Mouse (Mus musculus): Measurements from ENCODE around the gene Prickle2. TPM values are rescaled to one million over a fixed set of nuclear protein-coding genes. Genes with fewer than 3 reads are reported as not detected.

The Prickle2 gene
- polyA plus RNA-seq, 1 experiment from 2014 or later, result 7.7 TPM

DNA sequence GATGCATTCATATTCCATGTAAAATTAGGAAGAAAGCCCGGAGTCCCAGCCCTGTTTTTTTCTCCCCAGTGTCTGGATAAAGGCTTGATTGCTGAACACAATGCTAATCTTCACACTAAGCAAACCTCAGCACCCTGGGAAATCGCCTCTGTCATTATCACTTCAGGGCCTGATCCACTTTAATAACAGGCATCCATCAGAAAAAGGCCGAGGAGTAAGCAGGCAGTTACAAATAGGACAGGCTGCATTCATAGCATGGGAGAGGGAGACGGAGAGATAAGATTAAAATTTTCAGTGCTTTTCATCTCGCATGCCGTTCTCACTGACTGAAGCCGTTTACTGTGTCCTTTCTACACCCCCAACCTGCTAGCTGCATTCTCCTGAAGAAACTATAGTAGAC, 135.9 kb downstream of the Prickle2 start:
- no peak overlapping the region for H3K4me3 ChIP-seq (replicated peaks)
- no peaks in the 10 kb centered on the region for H3K36me3 ChIP-seq
- H3K27me3 ChIP-seq (replicated peaks), result no peaks in the 10 kb centered on the region
- H3K9me3 ChIP-seq, result no peaks in the 10 kb centered on the region
- 55% methylated on average over 7 of the region's 7 CpGs for WGBS
- H3K4me1 ChIP-seq, result 0 out of 2 replicates have a peak, but pooled peaks cover 3% of the 10 kb centered on the region
- no peak for ATAC-seq (ENCODE audit: insufficient read depth, low FRiP score, low read depth)
- no peak overlapping the region for H3K27ac ChIP-seq
- H3K9ac ChIP-seq, result no peak overlapping the region
- H3K4me2 ChIP-seq, result no peak overlapping the region

DNA sequence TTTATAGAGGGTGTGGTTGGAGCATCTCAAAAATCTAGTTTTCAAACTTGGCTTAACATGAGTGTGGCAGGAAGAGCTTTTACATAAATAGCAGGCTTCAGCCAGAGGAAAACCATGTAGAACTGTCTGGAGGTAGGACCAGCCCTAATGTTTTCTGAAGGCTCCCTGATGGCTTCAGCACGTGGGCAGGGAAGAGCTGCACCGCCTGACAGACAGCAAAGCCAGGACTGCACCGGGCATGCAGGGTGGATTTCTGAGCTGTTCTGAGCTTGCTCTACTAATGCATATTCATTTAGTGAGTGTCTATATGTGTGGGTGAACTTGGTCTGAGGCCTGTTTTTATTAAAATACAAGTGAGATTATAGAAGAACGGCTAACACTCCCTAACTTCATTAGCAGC, 136.7 kb downstream of the Prickle2 start:
- Histone ChIP-seq H3K36me3 (no peaks in the 10 kb centered on the region), H3K4me1 (0 out of 2 replicates have a peak, but pooled peaks cover 3% of the 10 kb centered on the region), H3K27me3 (replicated peaks) (no peaks in the 10 kb centered on the region), H3K4me3 (replicated peaks) (no peak overlapping the region), H3K9ac (no peak overlapping the region), H3K27ac (no peak overlapping the region), H3K9me3 (no peaks in the 10 kb centered on the region), H3K4me2 (no peak overlapping the region)
- WGBS, result 76% methylated on average over 4 of the region's 4 CpGs
- ATAC-seq (ENCODE audit: insufficient read depth, low FRiP score, low read depth), result no peak

DNA sequence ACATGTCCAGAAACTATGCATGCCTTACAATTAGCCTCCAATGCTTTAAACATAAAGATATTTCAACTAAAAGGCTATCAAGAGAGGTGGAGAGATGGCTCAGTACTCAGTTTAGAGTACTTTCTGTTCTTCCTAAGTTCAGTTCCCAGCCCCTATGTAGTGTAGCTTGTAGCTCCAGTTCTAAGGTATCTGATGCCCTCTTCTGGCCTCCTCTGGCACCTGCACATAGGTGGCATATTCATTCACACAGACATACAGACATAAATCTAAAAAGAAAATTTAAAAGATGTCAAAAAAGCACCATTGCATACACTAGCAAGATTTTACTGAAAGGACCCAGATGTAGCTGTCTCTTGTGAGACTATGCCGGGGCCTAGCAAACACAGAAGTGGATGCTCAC, 146.7 kb downstream of the Prickle2 start:
- no peak overlapping the region for H3K4me2 ChIP-seq
- no peak overlapping the region for H3K27ac ChIP-seq
- H3K9ac ChIP-seq, result no peak overlapping the region
- H3K9me3 ChIP-seq, result no peaks in the 10 kb centered on the region
- no peaks in the 10 kb centered on the region for H3K36me3 ChIP-seq
- H3K4me3 ChIP-seq (replicated peaks), result no peak overlapping the region
- no peaks in the 10 kb centered on the region for H3K27me3 ChIP-seq (replicated peaks)
- ATAC-seq (ENCODE audit: insufficient read depth, low FRiP score, low read depth), result no peak
- WGBS, result 83% methylated on average over 1 of the region's 1 CpGs
- H3K4me1 ChIP-seq, result no peaks in the 10 kb centered on the region

DNA sequence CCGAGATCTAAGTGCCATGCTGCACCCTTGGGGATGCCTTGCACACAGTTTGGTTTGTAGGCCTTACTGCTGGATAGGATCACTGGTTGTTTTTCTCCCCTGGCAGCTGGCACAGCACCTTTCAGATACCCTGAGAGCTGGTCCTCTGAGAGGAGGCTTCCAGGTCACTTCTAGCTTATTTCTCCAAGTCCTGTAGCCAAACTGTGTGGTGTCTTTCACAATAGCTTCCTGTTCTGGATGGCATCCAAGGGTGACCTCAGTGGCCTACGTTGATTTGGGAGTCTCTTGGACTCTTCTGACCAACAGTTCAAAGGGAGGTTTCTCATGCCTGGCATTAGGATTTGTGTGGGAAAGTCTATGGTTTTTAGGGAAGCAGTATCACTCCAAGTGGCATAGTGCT, 150.3 kb downstream of the Prickle2 start:
- Histone ChIP-seq H3K9ac (no peak overlapping the region), H3K4me3 (replicated peaks) (no peak overlapping the region), H3K27ac (no peak overlapping the region), H3K9me3 (no peaks in the 10 kb centered on the region), H3K4me2 (no peak overlapping the region), H3K4me1 (no peaks in the 10 kb centered on the region), H3K27me3 (replicated peaks) (no peaks in the 10 kb centered on the region), H3K36me3 (no peaks in the 10 kb centered on the region)
- ATAC-seq (ENCODE audit: insufficient read depth, low FRiP score, low read depth), result no peak
- WGBS, result 63% methylated on average over 2 of the region's 2 CpGs

DNA sequence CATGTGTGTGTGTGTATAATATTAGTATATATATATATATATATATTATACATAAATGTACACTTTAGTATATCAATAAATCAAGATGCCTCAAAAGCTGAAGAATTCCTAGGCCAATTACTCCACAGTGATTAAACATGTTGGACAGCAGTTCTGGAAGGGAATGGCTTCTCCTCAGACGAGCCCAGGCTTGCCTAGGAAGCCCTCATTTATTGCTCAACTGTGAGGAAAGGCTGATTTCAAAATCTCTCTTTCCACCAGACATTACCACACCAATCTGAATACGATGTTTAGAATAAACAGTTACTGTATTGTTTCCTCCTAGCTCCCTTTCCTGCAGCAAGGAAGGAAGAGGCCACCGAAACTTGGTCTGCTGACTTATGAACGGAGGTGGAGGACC, 152.9 kb downstream of the Prickle2 start:
- Histone ChIP-seq H3K27ac (no peak overlapping the region), H3K4me1 (no peaks in the 10 kb centered on the region), H3K9me3 (no peaks in the 10 kb centered on the region), H3K4me3 (replicated peaks) (no peak overlapping the region), H3K9ac (no peak overlapping the region), H3K4me2 (no peak overlapping the region), H3K36me3 (no peaks in the 10 kb centered on the region), H3K27me3 (replicated peaks) (no peaks in the 10 kb centered on the region)
- 62% methylated on average over 4 of the region's 4 CpGs for WGBS
- ATAC-seq (ENCODE audit: insufficient read depth, low FRiP score, low read depth), result no peak

DNA sequence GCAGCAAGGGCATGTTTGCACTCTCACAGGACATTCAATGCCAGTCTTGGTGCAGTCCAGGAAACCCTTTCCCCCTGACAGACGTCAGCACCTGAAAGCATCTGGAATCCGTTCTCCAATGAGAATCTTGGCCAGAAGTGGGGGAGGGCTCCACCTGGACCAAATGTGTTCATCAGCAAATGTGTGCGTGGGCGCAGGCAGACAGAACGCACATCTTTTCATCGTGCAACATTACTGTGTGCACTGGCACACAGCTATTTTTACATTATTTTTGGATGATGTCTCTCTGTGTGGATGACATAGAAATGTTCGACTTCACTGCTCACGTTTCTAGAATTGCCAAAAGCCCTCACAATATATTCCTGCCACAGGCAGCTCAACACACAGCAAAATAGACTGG, 156.7 kb downstream of the Prickle2 start:
- Histone ChIP-seq H3K4me1 (no peaks in the 10 kb centered on the region), H3K36me3 (no peaks in the 10 kb centered on the region), H3K4me3 (replicated peaks) (no peak overlapping the region), H3K9ac (no peak overlapping the region), H3K27ac (no peak overlapping the region), H3K4me2 (no peak overlapping the region), H3K27me3 (replicated peaks) (no peaks in the 10 kb centered on the region), H3K9me3 (no peaks in the 10 kb centered on the region)
- no peak for ATAC-seq (ENCODE audit: insufficient read depth, low FRiP score, low read depth)
- 82% methylated on average over 8 of the region's 8 CpGs for WGBS

DNA sequence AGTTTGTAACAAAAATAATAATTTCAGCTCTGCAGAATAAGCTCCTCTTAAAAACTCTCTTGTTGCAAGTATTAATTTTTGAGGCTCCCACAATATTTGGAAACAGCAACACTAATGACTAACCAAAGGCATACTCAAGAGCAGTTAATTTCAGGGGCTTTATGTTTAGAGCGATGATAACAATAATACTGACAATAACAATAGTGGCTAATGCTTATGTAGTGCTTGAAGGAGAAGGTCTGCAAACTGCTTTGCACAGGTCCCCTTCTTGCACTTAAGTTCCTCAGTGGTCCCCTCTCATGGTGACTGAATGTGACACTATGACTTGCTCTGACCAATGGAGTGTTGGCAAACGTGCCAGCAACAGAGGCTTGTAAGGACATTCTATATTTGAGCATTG, 160.8 kb downstream of the Prickle2 start:
- H3K9ac ChIP-seq, result no peak overlapping the region
- WGBS, result 89% methylated on average over 2 of the region's 2 CpGs
- no peak overlapping the region for H3K27ac ChIP-seq
- H3K4me3 ChIP-seq (replicated peaks), result no peak overlapping the region
- H3K27me3 ChIP-seq (replicated peaks), result no peaks in the 10 kb centered on the region
- no peak for ATAC-seq (ENCODE audit: insufficient read depth, low FRiP score, low read depth)
- H3K4me2 ChIP-seq, result no peak overlapping the region
- no peaks in the 10 kb centered on the region for H3K4me1 ChIP-seq
- H3K36me3 ChIP-seq, result no peaks in the 10 kb centered on the region
- no peaks in the 10 kb centered on the region for H3K9me3 ChIP-seq

DNA sequence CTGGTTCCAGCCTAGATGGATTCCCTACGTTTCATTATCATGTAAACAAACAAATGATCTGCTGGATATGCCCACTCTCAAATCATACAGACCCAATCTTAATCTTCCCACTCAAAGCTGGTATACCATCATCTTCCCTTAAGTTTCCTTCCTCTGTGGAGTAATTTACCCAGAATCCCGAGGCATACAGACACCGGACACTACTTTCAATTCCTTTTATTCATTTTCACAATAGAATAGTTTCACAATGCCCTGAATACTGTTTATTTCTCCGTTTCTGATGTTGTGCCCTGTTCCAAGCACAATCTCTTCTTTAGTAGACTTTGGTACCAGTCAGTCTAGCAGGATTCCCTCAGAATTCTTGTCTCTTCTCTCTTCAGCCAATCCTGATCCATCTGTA, 162.1 kb downstream of the Prickle2 start:
- no peaks in the 10 kb centered on the region for H3K9me3 ChIP-seq
- no peaks in the 10 kb centered on the region for H3K27me3 ChIP-seq (replicated peaks)
- H3K9ac ChIP-seq, result no peak overlapping the region
- no peak overlapping the region for H3K27ac ChIP-seq
- no peaks in the 10 kb centered on the region for H3K4me1 ChIP-seq
- no peak overlapping the region for H3K4me3 ChIP-seq (replicated peaks)
- H3K4me2 ChIP-seq, result no peak overlapping the region
- WGBS, result 76% methylated on average over 4 of the region's 4 CpGs
- no peaks in the 10 kb centered on the region for H3K36me3 ChIP-seq
- ATAC-seq (ENCODE audit: insufficient read depth, low FRiP score, low read depth), result no peak

DNA sequence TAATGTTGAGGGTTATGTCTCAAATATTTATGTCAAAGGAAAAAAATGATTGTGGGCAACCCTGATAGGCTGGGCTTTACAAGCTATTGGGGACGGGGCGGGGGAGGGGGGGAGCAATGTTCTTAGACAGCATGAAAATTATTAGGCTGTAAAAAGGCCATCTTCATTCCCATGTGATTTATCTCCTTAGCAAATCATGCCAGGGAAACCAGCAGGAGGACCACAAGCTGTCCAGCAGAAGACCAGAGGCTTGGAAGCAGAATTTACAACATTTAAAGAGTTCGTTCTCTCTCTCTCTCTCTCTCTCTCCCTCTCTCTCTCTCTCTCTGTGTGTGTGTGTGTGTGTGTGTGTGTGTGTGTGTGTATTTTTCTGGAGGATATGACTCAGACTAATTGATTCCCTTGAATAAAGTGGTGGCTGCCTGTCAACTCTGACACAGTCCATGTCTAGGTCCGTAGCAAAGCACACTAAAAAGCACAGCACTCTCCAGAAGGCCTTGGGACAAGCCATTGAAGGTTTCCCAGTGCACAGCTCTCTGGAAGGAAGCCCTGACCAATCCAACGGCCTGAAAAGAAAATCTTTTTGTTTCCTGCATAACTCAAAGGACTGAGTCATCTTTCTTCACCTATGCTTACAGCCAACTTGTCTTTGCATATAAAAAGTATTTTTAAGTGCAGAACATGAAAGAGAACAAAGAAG, 163.4 kb downstream of the Prickle2 start:
- Histone ChIP-seq H3K9me3 (no peaks in the 10 kb centered on the region), H3K4me2 (no peak overlapping the region), H3K4me3 (replicated peaks) (no peak overlapping the region), H3K4me1 (no peaks in the 10 kb centered on the region), H3K27ac (no peak overlapping the region), H3K27me3 (replicated peaks) (no peaks in the 10 kb centered on the region), H3K36me3 (no peaks in the 10 kb centered on the region), H3K9ac (no peak overlapping the region)
- WGBS, result 48% methylated on average over 5 of the region's 5 CpGs
- ATAC-seq (ENCODE audit: insufficient read depth, low FRiP score, low read depth), result peak; percentile 14; the same call in 1 of the 2 replicates

DNA sequence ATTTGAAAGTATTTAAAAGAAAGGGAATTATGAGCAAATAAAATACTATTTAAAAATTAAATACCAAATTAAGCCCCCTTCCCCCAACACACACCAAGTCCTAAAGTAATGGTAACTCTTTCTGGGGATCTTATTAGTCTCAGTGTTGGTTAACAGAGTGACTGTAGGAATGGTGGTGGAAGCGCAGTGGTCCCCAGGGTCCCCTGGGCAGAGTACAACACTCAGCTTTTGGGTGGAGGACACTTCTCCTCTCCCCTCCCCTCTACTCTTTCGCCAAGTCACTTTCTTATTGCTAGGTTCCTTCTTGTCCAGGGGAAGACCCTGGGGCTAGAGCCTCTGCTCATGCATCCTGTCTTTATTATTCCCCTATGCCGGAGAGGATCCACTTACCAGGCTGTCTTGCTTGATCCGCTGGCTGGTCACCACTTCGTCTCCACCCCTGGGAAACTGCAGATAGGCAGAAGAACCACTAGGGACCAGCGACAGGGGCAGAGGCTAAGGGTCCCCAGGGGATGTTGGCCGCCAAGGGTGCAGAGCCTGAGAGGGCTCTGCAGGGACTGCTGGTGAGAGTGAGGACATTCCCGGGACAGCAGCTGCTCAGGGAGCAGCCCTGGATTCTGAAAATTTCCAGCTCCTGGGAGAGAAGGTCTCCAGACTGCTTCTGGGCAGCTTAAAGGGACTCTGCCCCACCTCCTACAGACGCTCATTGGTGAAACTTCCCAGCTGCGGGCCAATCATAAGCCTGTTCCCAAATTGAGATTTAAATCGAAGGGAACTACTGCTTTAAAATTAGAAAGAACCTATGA, 171.5 kb downstream of the Prickle2 start:
- H3K9ac ChIP-seq, result peak overlapping the region; percentile 41; the same call in 1 of the 2 replicates
- 10% methylated on average over 11 of the region's 11 CpGs for WGBS
- no peaks in the 10 kb centered on the region for H3K27me3 ChIP-seq (replicated peaks)
- H3K4me1 ChIP-seq, result 0 out of 2 replicates have a peak, but pooled peaks cover 6% of the 10 kb centered on the region
- peak overlapping the region; percentile 55 for H3K4me3 ChIP-seq (replicated peaks)
- no peaks in the 10 kb centered on the region for H3K9me3 ChIP-seq
- peak; percentile 90; the same call in 1 of the 2 replicates for ATAC-seq (ENCODE audit: insufficient read depth, low FRiP score, low read depth)
- peak overlapping the region; percentile 88 for H3K27ac ChIP-seq
- H3K4me2 ChIP-seq, result peak overlapping the region; percentile 60
- no peaks in the 10 kb centered on the region for H3K36me3 ChIP-seq

DNA sequence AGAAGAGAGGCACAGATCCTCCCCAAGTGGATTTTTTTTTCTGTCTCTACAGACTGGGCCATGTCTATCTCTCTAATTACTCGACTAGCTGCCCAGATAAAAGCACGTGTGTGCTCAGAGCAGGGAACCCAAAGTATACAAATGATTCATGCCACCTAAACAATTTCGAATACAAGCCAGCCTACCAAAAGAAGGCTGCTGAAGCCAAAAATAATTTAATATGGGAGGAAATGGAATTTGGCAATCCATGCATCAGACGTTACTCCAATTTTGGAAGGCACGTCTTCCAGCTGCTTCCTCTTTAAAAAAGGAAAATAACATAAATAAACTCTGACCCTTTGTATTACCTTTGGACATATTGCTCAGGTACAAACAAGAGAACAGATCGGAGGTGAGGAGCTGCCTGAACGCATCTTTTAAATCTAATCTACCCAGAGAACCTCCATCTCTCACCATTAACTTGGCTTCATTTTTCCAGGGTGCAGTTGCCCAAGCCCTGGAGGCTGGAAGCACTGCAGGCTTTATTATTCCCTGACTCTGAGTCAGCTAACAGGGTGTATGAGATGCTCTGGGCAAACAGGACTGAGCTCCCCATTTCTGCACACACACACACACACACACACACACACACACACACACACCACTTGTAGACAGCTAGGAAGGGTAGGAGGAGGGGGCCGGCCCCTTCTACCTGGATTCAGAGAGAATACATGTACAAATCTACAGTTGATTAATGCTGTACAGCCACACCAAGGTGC, 172.5 kb downstream of the Prickle2 start:
- Histone ChIP-seq H3K9me3 (no peaks in the 10 kb centered on the region), H3K9ac (no peak overlapping the region), H3K4me2 (peak overlapping the region; percentile 60), H3K27me3 (replicated peaks) (no peaks in the 10 kb centered on the region), H3K4me1 (0 out of 2 replicates have a peak, but pooled peaks cover 6% of the 10 kb centered on the region), H3K27ac (peak overlapping the region; percentile 54; the same call in 1 of the 2 replicates), H3K36me3 (no peaks in the 10 kb centered on the region), H3K4me3 (replicated peaks) (peak overlapping the region; percentile 55)
- 30% methylated on average over 8 of the region's 8 CpGs for WGBS
- ATAC-seq (ENCODE audit: insufficient read depth, low FRiP score, low read depth), result no peak; the same call in 1 of the 2 replicates
